Mouse (Mus musculus): ENCODE data around the gene Dner. TPM values are rescaled to one million over a fixed set of nuclear protein-coding genes. Genes with fewer than 3 reads are reported as not detected.

Dner gene
- polyA plus RNA-seq, 1 experiment from 2014 or later, result 0.09 TPM

GRCm38 (mm10) chr1:84522963-84523280, 173.1 kb downstream of the Dner start:
- no peak for ATAC-seq (ENCODE audit: insufficient read depth)
- H3K4me2 ChIP-seq, result no peak overlapping the region
- 65% methylated on average over 4 of the region's 4 CpGs for WGBS (ENCODE audit: insufficient replicate concordance)
- no peaks in the 10 kb centered on the region for H3K9me3 ChIP-seq (replicated peaks)
- H3K4me1 ChIP-seq (replicated peaks), result no peaks in the 10 kb centered on the region
- H3K36me3 ChIP-seq (replicated peaks), result no peaks in the 10 kb centered on the region
- H3K27ac ChIP-seq (replicated peaks), result no peak overlapping the region
- H3K4me3 ChIP-seq (replicated peaks), result no peak overlapping the region
- no peaks in the 10 kb centered on the region for H3K27me3 ChIP-seq
- H3K9ac ChIP-seq, result no peak overlapping the region

DNA sequence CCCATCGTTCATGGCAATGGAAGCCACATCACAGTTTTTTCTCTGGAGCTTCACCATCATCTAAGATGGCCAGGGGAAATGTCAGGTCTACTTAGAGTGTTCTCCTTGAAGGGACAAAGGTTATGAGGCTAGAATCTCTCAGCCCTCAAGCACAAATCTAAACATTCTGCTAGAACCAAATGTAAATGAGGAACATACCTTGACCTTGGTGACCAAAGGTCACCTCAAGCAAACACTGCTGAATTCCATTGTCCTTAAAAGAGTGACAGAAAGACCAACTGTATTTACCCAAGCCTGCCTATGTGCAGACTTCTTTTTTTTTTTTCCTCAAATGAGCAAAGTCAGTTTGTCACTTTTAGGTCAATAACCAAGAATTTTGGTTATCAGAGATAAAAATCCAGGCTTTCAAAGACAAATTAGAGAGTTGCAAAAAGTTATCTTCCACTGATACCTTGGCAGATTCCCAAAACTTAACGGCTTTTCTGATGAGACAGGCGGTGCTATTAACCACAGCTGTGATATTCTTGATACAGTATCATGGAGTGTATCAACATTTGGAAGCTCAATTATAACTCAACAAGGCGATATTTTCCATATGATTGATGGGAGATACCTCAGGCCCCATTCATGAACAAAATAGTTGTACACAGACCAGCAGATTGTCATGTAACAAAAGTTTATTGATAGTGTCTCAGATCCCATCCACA, 173.6 kb downstream of the Dner start:
- WGBS (ENCODE audit: insufficient replicate concordance), result 56% methylated on average over 4 of the region's 4 CpGs
- no peaks in the 10 kb centered on the region for H3K27me3 ChIP-seq
- H3K4me1 ChIP-seq (replicated peaks), result no peaks in the 10 kb centered on the region
- no peak overlapping the region for H3K4me3 ChIP-seq (replicated peaks)
- no peak overlapping the region for H3K27ac ChIP-seq (replicated peaks)
- ATAC-seq (ENCODE audit: insufficient read depth), result no peak
- no peak overlapping the region for H3K4me2 ChIP-seq
- no peaks in the 10 kb centered on the region for H3K36me3 ChIP-seq (replicated peaks)
- H3K9me3 ChIP-seq (replicated peaks), result no peaks in the 10 kb centered on the region
- no peak overlapping the region for H3K9ac ChIP-seq

DNA sequence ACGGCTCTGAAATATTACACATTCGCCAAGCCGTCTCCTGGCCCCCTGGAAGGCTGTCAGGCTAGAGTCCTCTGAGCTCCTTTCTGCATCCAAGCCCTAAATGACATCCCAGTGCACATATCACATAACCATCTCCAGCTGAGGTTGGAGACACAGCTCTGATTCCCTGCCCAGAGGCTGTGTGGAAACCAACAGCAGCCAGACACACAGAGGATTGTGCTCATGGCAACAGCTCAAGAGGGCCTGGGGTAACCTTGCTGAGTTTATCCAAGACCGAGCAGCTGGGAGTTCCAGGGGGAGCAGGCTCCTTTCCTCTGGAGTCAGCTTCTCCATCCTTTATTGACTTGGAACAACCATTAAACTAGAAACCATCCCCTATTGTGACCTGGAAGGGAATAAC, 177.7 kb downstream of the Dner start:
- Histone ChIP-seq H3K4me1 (replicated peaks) (no peaks in the 10 kb centered on the region), H3K27me3 (no peaks in the 10 kb centered on the region), H3K9me3 (replicated peaks) (no peaks in the 10 kb centered on the region), H3K27ac (replicated peaks) (no peak overlapping the region), H3K4me3 (replicated peaks) (no peak overlapping the region), H3K36me3 (replicated peaks) (no peaks in the 10 kb centered on the region), H3K9ac (no peak overlapping the region), H3K4me2 (no peak overlapping the region)
- no peak for ATAC-seq (ENCODE audit: insufficient read depth)
- 61% methylated on average over 4 of the region's 4 CpGs for WGBS (ENCODE audit: insufficient replicate concordance)

DNA sequence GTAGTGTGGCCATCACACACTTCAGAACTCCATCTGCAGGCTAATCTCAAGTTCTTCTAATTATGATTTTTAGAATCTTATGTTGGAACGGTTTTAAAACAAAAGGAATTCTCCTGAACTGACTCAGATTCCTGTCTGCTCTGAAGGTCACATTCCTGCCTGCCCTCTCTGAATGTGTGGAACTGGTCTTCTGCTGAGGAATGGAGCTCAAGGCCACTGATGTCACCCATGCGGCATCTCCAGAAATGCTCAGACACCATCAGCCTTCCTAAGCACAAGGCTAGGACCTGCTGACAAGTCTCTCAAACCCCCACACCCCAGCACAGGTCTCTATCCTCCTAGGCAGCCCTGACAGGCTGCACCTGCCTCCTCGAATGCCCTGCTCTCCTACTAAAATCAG, 182.8 kb downstream of the Dner start:
- no peaks in the 10 kb centered on the region for H3K9me3 ChIP-seq (replicated peaks)
- WGBS (ENCODE audit: insufficient replicate concordance), result 42% methylated on average over 3 of the region's 3 CpGs

DNA sequence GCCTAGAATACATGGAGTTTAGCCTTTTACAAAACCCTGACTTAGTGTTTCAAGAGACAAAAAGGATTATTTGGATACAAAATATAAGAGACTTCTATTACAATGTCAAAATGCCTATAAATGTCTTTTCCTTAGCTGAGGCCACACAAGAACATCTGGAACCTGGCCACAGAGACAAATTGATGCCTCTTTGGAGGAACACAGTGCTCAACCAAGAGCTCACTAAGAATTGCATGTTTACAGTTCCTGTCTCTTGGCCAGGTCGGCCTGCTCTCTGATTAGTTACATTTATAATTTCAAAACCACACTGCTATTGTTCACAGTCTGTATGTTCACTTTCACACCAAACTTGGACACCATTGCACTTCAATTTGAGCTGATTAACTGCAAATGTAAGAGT, 187.5 kb downstream of the Dner start:
- Histone ChIP-seq H3K4me2 (no peak overlapping the region), H3K9ac (no peak overlapping the region), H3K4me3 (replicated peaks) (no peak overlapping the region), H3K9me3 (replicated peaks) (no peaks in the 10 kb centered on the region), H3K4me1 (replicated peaks) (no peaks in the 10 kb centered on the region), H3K27ac (replicated peaks) (no peak overlapping the region), H3K27me3 (no peaks in the 10 kb centered on the region), H3K36me3 (replicated peaks) (no peaks in the 10 kb centered on the region)
- no peak for ATAC-seq (ENCODE audit: insufficient read depth)
- WGBS (ENCODE audit: insufficient replicate concordance), result 53% methylated on average over 1 of the region's 1 CpGs

More for the DNA sequence above, 182.8 kb downstream of the Dner start:
- Histone ChIP-seq H3K4me3 (replicated peaks) (no peak overlapping the region), H3K36me3 (replicated peaks) (no peaks in the 10 kb centered on the region), H3K4me1 (replicated peaks) (no peaks in the 10 kb centered on the region), H3K27ac (replicated peaks) (no peak overlapping the region), H3K9ac (no peak overlapping the region), H3K4me2 (no peak overlapping the region), H3K27me3 (no peaks in the 10 kb centered on the region)
- ATAC-seq (ENCODE audit: insufficient read depth), result no peak

- H3K9ac ChIP-seq, result no peak overlapping the region
- H3K36me3 ChIP-seq (replicated peaks), result no peaks in the 10 kb centered on the region
- no peak overlapping the region for H3K27ac ChIP-seq (replicated peaks)
- H3K4me1 ChIP-seq (replicated peaks), result no peaks in the 10 kb centered on the region
- no peaks in the 10 kb centered on the region for H3K9me3 ChIP-seq (replicated peaks)
- no peak overlapping the region for H3K4me3 ChIP-seq (replicated peaks)
- no peak for ATAC-seq (ENCODE audit: insufficient read depth)
- no peaks in the 10 kb centered on the region for H3K27me3 ChIP-seq
- no peak overlapping the region for H3K4me2 ChIP-seq
Measured at GRCm38 (mm10) chr1:84507568-84507967, 188.5 kb downstream of the Dner start.

DNA sequence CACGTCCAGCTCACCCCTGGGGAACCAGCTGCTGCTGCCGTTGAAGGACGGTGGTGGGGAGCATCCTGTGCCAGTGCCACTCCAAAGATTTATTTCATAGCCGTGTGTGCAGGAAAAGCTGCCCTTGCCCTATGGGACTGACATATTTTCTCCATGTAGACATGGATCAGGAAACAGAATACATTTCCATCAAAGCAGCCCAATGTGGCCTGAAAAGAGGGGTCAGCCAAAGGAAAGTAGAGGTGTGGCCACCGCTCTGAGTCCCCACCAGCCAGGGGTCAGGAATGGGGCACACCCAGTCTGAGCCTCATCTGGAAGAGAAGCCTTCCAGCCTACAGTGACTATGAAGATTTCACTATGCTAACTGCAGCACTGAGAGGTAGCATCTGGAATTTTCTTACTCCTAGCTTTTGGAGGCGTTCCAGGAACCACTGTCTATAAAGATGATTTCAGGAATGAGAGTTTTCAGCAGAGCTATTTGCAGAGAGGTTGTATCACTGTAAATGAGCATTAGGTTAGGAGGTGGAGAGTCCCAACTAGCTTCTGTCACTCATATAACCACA, 189.0 kb downstream of the Dner start:
- no peak for ATAC-seq (ENCODE audit: insufficient read depth)
- H3K4me2 ChIP-seq, result no peak overlapping the region
- H3K27me3 ChIP-seq, result no peaks in the 10 kb centered on the region
- no peaks in the 10 kb centered on the region for H3K9me3 ChIP-seq (replicated peaks)
- H3K9ac ChIP-seq, result no peak overlapping the region
- H3K27ac ChIP-seq (replicated peaks), result no peak overlapping the region
- H3K4me3 ChIP-seq (replicated peaks), result no peak overlapping the region
- no peaks in the 10 kb centered on the region for H3K36me3 ChIP-seq (replicated peaks)
- H3K4me1 ChIP-seq (replicated peaks), result no peaks in the 10 kb centered on the region
- WGBS (ENCODE audit: insufficient replicate concordance), result 48% methylated on average over 6 of the region's 6 CpGs

- Histone ChIP-seq H3K27me3 (no peaks in the 10 kb centered on the region), H3K9me3 (replicated peaks) (no peaks in the 10 kb centered on the region), H3K4me2 (no peak overlapping the region), H3K4me3 (replicated peaks) (no peak overlapping the region), H3K36me3 (replicated peaks) (no peaks in the 10 kb centered on the region), H3K4me1 (replicated peaks) (no peaks in the 10 kb centered on the region), H3K27ac (replicated peaks) (no peak overlapping the region), H3K9ac (no peak overlapping the region)
- 74% methylated on average over 3 of the region's 3 CpGs for WGBS (ENCODE audit: insufficient replicate concordance)
- no peak for ATAC-seq (ENCODE audit: insufficient read depth)
Measured at GRCm38 (mm10) chr1:84500673-84501072, 195.3 kb downstream of the Dner start.

DNA sequence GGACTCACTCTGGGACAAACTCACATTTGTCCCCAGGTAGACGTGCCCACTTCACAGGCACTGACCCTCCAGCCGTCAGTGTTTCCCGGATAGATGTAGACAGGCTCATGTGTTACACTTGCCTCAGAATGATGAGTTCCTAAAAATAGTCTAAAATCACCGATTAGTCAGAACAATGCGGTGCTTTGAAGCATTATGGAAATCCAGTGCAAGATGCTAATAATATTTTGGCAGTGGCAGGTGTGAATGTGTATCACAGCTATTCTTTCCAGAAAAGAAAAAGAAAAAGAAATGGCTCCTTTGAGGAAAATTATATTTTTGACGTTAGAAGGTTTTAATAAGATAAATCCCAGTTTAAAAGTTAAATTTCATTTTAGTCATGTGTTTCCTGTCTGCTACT, 204.3 kb downstream of the Dner start:
- Histone ChIP-seq H3K9ac (no peak overlapping the region), H3K27ac (replicated peaks) (no peak overlapping the region)

DNA sequence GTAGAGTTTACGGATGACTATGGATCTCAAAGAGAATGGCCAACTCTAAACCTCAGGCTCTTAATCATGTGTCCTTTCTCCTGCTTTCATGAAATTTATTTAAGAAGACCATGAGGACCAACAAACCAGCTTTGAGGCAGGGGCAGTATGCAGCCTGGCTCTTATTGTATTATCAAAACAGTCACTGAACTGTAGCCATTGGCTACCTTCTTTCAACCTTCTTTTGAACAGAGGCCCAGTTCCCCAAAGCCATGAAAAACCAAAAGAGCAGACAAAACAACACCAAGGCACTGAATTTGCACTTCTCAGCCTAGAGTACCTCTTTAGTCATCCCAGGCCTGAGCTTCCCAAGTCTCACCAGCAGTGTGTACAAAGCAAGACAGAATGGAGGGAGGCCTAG, 207.5 kb downstream of the Dner start:
- H3K4me2 ChIP-seq, result no peak overlapping the region
- no peak overlapping the region for H3K4me3 ChIP-seq (replicated peaks)
- H3K27ac ChIP-seq (replicated peaks), result no peak overlapping the region
- 73% methylated on average over 1 of the region's 1 CpGs for WGBS (ENCODE audit: insufficient replicate concordance)
- no peaks in the 10 kb centered on the region for H3K36me3 ChIP-seq (replicated peaks)
- no peaks in the 10 kb centered on the region for H3K4me1 ChIP-seq (replicated peaks)
- H3K9me3 ChIP-seq (replicated peaks), result no peaks in the 10 kb centered on the region
- no peaks in the 10 kb centered on the region for H3K27me3 ChIP-seq
- no peak overlapping the region for H3K9ac ChIP-seq
- ATAC-seq (ENCODE audit: insufficient read depth), result no peak

More for the DNA sequence above, 204.3 kb downstream of the Dner start:
- WGBS (ENCODE audit: insufficient replicate concordance), result 69% methylated on average over 6 of the region's 6 CpGs
- no peak for ATAC-seq (ENCODE audit: insufficient read depth)
- no peak overlapping the region for H3K4me3 ChIP-seq (replicated peaks)
- no peak overlapping the region for H3K4me2 ChIP-seq
- H3K4me1 ChIP-seq (replicated peaks), result no peaks in the 10 kb centered on the region
- no peaks in the 10 kb centered on the region for H3K9me3 ChIP-seq (replicated peaks)
- no peaks in the 10 kb centered on the region for H3K36me3 ChIP-seq (replicated peaks)
- H3K27me3 ChIP-seq, result no peaks in the 10 kb centered on the region

GRCm38 (mm10) chr1:84485066-84485465, 211.0 kb downstream of the Dner start:
- H3K4me3 ChIP-seq (replicated peaks), result no peak overlapping the region
- no peaks in the 10 kb centered on the region for H3K4me1 ChIP-seq (replicated peaks)
- no peaks in the 10 kb centered on the region for H3K27me3 ChIP-seq
- no peaks in the 10 kb centered on the region for H3K9me3 ChIP-seq (replicated peaks)
- no peak overlapping the region for H3K27ac ChIP-seq (replicated peaks)
- no peaks in the 10 kb centered on the region for H3K36me3 ChIP-seq (replicated peaks)
- H3K9ac ChIP-seq, result no peak overlapping the region
- no peak overlapping the region for H3K4me2 ChIP-seq
- no peak for ATAC-seq (ENCODE audit: insufficient read depth)

- Histone ChIP-seq H3K36me3 (replicated peaks) (no peaks in the 10 kb centered on the region), H3K27me3 (no peaks in the 10 kb centered on the region), H3K9ac (no peak overlapping the region), H3K9me3 (replicated peaks) (no peaks in the 10 kb centered on the region), H3K27ac (replicated peaks) (no peak overlapping the region), H3K4me3 (replicated peaks) (no peak overlapping the region), H3K4me1 (replicated peaks) (no peaks in the 10 kb centered on the region), H3K4me2 (no peak overlapping the region)
- WGBS (ENCODE audit: insufficient replicate concordance), result 63% methylated on average over 3 of the region's 3 CpGs
- no peak for ATAC-seq (ENCODE audit: insufficient read depth)
Measured at GRCm38 (mm10) chr1:84484577-84484976, 211.4 kb downstream of the Dner start.
